Mouse (Mus musculus): ENCODE data around the gene Slc34a1.

Slc34a1 gene

DNA sequence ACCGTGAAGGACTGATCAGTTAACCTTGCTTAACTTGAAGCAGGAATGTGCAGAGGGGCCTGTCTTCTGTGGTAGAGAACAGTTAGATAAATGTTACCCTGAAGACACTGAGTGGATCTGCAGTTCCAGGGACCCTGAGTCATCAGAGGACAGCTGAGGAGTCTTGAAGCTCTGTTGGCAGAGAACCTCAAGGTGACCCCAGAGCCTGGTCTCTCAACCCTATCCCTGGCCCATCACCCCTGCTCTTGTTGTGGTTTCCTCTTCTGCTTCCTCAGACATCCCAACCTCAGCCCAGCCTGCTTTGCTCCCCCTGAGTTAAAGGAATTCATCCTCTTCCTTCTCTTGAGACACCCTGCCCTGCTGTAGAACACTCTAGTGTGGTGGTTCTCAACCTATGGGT is at the start of gene Slc34a1:
Gene Slc34a1, plus strand, starts transcription at position 100 of the 400 bp plus-strand sequence.
- DNase-seq (ENCODE audit: low read depth in 2 of 2, low spot score in 2 of 2) = no peak

DNA sequence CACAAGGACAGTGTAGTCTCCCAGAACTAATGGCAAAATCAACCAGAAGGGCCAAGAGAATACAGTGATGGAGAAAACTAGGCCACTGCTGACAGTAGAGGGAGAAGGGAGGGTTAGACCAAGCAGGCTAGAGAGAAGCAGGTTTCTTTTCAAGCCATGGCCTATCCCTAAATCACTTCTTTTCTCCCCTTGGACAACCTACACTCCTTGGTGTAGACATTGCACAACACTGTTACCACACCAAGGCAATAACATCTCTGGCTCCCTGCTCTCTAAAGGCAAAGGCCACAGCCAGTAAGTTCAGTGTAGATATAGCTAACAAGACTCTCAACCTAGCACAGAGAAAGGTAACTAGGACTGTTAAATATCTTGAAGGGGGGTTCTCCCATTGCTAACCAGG is 36.8 kb upstream of the Slc34a1 start:
- DNase-seq (ENCODE audit: low read depth in 2 of 2, low spot score in 2 of 2) = no peak

DNA sequence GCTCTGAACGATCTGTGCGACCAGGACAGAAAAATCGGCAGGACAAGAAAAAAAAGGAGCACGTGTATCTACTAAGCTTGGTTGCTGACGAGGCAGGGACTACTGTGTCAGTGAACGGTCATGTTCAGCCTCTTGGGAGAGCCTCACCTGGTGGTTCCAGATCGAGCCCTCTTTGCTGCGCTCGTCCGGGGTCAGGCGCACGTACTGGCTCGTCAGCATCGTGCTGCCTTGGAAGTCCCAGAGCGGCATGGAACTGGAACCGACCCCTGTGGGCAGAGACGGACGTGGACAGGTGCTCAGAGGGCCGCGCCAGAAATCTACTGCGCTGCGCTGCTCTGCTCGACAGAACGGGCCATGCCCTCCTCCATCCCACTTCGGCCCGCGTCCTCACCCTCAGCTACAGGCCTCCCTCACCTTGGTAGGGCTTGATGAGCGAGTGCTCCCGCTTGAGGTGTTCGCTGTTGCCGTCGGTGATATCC is 36.0 kb upstream of the Slc34a1 start:
- peak in 1 of 2 experiments; percentile 25 for DNase-seq (ENCODE audit: low read depth in 2 of 2, low spot score in 2 of 2)

DNA sequence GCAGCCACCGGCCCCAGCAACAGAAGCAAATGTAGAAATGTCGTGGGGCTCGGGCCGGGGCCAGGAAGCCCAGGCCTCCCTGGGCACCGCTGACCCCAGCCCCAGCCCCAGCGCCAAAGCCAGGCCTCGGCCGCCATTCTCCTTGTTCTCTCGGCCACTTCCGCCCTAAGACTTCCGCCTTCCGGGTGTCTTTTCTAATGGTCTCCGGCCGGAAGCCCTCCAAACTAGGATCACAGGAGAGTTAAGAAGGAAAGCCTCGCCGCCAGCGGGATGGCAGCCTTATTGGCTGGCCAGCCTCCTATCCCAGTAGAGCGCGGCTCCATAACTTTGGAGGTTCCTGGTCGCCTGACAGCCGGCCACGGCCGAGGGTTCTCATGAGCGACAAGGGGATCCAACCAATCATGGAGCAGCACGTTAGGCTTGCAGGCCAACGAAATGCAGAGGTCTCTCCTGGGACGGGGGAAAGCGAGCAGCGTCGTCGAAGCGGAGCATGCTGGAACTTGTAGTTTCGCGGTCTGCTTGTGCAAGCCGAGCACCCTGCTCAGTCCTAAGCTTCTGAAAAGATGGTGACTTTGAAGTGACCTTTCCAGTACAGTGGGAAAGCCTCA is 35.4 kb upstream of the Slc34a1 start, which contains the start of gene Lman2:
Gene Lman2, minus strand, starts transcription at position 331 of the 608 bp plus-strand sequence.
- DNase-seq (ENCODE audit: low read depth in 2 of 2, low spot score in 2 of 2) = peak; percentile 88 to 90

DNA sequence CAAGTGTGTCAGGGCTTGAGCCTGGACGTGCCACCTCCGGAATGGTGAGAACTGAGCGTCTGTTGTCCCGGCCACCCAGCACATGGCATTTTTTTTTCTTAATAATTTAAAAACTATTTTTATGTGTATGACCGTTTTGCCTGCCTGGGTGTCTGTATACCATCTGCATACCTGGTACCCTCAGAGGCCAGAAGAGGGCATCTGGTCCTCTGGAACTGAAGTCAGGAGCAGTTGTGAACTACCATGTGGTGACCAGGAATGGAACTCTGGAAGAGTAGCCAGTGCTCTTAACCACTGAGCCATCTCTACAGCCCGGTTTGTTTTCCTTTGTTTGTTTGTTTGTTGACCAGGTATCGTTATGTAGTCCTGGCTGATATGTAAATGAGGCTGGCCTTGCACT is 29.6 kb upstream of the Slc34a1 start:
- no peak for DNase-seq (ENCODE audit: low read depth in 2 of 2, low spot score in 2 of 2)

DNA sequence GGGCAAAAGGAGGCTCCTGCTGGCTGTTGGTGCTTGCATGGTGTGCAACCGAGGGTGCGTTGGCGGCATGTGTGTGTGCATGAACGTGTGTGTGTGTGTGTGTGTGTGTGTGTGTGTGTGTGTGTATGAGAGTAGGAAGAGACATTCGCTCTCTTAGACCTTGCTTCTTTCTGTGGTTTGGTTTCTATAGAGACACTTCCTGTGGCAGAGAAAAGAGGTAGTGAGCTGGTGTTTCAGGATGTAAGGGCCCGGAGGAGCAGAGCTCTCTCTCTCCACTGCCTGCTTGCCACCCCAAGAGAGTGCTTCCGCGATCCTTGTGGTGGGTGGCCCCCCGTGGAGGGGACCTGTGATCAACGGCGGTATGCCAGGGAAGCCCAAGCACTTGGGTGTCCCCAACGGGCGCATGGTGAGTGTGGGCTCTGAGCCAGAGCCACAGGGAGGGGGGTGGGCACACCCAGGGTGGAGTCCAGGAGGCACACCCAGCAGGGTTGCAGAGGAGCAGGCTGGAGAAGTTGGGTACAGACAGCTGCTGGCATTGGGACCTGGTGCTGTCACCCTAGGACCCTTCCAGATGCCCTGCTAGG is 28.4 kb upstream of the Slc34a1 start, which contains the start of gene Rgs14:
Gene Rgs14, plus strand, starts transcription at position 202 of the 584 bp plus-strand sequence.
- DNase-seq (ENCODE audit: low read depth in 2 of 2, low spot score in 2 of 2) = peak; percentile 66 to 72

DNA sequence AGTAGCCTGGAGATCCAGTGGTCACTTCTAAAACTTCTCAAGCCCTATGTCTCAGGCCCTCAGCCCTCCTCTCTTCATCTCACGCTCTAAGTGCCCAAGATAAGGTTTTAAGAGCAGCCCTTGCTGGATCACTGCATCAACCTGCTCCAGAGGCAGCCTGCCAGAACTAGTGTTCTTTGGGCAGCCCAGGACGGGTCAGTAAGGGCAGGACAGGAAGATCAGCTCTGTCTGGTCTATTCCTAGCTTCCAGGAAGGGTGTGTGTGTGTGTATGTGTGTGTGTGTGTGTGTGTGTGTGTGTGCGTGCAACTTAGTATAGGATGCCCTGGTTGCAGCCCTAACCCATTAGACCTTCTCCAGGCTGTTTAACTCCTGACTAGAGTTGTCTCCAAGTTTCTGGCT is 27.8 kb upstream of the Slc34a1 start:
- DNase-seq (ENCODE audit: low read depth in 2 of 2, low spot score in 2 of 2) = no peak

DNA sequence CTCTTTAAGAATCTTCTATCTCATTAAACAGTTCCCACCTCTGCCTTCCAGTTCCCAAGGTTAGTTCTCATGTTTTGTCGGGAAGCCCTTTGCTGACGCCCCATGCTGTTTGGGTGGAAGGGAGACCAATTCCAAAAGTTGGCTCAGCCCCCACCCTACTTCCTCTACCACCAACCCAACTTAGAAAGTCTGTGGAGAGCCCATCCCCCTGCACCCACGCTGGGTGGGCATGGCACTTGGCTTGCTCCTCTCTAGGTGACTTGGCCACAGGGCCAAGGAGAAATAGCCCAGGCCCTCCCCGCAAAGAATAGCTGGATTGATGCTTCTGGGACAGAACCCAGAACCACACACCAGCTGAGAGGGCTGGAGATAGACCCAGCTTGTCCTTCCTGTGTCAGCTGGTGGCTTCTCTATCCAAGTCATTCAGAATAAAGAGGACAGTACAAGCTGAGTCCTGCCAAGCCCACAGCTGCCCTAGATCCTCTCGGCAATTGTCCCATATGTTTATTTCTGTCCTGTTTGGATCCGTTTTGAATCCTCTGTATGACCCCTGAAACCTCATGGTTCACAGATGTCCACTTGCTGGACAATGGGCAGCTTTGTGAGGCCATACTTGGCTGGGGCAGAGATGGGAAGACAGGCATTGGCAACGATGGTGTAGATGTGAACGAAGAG is 26.8 kb upstream of the Slc34a1 start:
- no peak for DNase-seq (ENCODE audit: low read depth in 2 of 2, low spot score in 2 of 2)

DNA sequence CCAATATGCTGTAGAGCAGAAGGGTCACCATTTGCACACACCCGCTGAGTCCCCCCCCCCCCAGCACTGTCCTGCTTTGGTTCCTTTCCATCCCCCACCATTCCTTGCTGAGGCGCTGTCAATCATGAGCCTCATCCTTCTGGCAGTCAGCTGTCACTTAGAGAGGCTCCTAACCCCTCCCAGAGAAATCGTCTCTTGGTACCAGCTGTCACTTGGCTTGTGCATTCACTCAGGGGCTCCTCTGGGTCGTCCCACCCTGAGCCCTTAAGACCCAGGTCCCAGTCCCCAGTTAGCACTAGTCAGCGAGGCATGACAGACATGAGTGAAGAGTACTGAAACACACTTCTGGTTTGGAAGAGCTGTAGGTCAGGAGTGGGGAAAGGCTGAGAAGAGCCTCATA is 26.2 kb upstream of the Slc34a1 start:
- DNase-seq (ENCODE audit: low read depth in 2 of 2, low spot score in 2 of 2) = no peak

DNA sequence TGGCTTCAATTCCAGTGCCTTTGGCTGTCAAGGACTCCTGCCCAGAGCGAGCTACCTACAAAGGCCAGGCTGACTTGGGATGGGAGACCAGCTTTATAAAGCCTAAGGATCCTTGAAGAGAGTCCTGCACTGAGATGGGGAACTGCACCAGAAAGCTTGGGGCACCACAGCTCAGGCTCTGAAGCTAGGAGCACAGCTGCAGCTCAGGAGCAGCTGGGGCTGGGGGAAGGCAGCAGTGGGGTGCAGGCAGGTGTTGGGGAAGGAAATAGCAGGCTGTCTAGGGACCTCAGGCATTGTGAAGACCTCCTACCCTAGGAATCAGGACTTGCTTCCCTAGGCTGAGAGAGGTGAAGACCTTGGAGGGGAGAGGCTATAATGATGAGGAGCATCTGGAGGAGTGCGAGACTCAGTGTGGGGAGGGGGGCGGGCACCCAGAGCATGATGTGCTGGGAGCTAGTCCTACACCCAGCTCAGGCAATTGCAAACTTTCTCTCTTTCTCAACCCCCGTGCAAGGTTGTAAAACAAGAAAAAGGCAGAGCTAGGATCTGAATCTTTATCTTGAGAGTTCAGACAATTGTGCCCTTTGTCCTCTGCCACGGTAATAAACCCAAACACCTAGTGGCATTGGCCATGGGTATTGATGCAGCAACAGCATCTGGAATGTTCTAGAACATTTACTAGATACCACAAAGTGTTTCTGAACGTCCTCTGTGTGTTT is 23.6 kb upstream of the Slc34a1 start:
- DNase-seq (ENCODE audit: low read depth in 2 of 2, low spot score in 2 of 2) = no peak

DNA sequence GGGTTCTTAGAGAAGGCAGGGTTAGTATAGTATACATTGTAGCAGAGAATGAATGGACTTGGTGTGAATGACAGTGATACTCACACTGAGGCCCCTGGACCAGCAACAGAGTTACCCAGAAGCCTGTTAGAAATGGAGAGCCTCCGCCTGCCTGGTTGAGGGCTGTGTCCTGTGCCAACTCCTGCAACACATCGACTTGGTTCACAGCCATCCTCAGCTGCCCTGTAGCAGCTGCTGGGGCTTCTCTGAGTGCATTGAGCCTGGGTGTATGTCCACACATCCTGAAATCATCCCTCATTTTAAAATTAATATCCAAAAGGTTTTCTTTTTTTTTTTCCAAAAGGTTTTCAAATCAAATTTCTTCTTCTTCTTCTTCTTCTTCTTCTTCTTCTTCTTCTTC is 22.1 kb upstream of the Slc34a1 start:
- no peak for DNase-seq (ENCODE audit: low read depth in 2 of 2, low spot score in 2 of 2)

DNA sequence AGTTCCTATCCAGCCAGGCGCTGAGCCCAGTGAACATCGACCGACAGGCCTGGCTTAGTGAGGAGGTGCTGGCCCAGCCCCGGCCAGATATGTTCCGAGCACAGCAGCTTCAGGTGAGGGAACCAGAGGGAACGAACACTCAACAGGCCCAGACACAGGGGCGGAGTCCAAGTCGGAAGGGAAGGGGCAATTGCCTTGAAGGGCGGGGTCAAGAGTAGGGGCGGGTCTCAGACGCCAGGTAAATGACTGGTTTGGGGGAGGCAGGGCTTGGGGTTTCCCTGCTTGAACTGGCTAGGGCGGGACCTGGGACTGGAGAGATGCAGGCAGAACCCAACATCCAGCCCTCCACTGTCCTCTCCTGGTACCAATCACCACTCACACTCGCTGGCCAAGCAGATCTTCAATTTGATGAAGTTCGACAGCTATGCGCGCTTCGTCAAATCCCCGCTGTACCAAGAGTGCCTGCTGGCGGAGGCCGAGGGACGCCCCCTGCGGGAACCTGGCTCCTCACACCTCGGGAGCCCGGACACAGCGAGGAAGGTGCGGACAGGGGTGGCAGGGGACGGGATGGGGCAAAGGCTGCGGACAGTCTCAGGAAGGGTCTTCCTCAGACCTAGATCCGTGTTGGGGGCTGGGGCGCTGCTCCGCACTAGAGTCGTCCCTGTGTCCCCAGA is 18.9 kb upstream of the Slc34a1 start:
- no peak for DNase-seq (ENCODE audit: low read depth in 2 of 2, low spot score in 2 of 2)

DNA sequence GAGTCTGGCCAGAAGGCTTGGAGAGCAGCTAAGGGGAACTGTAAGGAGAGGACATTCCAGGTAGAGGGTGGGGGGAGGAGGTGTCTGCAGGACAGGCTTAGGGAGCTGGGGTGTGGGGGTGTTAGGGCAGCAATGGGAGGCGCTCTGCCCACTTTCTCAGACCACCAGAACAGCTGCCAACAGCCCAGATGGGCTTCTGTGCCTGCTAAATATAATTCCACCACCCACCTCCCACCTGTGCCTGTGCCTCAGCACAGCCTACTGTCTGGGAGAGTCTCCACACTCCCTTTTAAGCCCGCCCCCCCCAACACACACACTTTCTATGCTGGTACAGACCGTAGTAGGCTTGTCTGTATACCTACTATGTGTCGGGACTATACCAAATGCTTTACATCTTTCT is 16.2 kb upstream of the Slc34a1 start:
- no peak for DNase-seq (ENCODE audit: low read depth in 2 of 2, low spot score in 2 of 2)

DNA sequence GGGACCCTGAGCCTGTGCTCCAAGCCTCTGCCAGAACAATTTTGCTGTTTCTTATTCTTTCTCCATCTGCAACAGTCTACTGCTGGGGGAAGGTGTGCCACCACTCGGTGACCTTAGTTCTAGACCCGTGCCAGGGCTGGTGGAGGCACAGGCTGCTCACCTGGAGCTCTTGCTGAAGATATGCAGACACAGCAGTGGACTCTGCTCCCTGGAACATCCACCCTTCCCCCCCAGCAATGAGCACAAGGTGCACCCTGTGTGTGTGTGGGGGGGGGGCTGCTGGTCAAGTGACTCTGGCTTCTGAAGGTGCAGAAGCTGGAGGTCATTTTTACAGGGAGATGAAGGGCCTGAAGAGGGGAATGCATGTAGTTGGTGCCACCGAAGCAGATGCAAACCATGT is 7.3 kb upstream of the Slc34a1 start:
- no peak for DNase-seq (ENCODE audit: low read depth in 2 of 2, low spot score in 2 of 2)

DNA sequence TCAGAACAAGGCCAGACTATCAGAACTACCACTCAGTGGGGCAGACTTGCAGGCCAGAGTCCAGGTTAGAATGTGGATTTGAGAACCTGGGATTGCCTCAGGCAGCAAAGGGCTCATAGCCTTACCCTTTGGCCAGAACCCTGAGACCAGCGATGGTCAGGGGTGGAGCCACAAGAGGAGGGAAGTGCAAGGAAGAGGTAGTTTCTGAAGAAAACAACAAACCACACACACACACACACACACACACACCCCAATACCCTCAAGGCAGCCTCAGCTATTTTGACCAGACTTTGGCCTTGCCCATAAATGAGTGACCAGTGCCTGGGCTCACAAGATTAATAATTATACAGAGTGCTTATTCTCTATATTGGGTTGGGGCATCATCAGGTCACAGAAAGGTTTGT is 6.4 kb upstream of the Slc34a1 start:
- DNase-seq (ENCODE audit: low read depth in 2 of 2, low spot score in 2 of 2) = no peak

DNA sequence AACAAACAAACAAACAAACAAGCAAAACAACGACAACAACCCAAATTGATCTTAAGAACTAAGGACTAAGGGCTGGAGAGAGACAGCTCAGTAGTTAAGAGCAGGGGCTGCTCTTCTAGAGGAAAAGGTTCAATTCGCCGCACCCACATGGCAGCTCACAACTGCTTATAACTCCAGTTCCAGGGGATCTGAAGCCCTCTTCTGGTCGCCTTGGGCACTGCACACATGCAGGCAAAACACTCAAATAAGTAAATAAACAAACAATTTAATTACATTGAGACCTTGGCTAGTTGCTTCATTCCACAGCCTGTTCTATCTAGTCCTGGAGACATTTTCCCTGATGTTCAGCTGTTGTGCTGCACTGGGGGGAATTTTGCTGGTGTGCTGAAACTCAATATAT is 5.1 kb upstream of the Slc34a1 start:
- peak in 1 of 2 experiments; percentile 44 for DNase-seq (ENCODE audit: low read depth in 2 of 2, low spot score in 2 of 2)

DNA sequence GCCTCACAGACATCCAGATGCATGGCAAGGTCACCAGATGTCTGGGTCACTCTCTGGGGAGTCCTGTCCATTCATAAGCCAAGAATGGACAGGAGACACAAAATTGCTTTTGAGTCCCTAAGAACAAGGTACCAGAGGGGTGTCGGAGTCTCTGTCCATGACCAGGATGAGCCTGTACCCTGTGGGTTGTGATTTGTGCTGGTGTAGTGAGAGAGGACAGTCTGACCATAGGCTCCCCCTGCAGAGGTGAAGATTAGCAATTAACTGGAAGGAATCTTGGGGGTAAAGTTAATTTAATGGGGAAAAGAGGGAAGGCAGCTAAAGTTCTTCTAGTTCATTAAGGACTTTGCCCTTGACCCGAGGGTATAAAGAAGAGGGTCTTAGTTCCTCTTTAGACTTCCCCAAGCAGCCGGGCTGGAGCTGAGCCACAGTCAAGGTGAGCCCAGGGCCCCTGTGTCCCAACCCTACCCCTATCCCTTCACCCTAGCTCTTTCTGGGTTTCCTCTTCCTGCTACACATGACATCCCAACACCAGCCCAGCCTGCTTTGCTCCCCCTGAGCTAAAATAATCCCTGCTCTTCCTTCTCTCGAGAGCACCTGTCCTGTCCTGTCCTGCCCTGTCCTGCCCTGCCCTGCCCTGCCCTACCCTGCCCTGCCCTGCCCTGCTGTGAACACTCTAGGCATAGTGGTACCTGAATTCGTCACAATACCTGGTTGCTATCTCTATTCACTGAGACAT is 1.5 kb downstream of the Slc34a1 start:
- DNase-seq (ENCODE audit: low read depth in 2 of 2, low spot score in 2 of 2) = no peak

DNA sequence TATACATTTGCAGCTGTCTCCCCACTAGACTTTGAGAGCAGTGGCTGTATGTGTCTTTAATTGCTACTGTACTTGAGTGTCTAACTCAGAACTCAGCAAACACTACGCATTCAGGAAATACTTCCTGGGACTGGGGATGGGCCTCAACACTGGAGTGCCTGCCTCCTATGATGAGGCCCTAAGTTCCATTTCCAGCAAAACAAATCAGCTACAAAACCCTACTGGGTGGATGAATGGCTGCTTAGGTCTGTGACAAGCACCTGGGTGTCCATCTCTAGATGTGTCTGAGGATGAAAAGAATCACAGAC is 2.0 kb downstream of the Slc34a1 start:
- DNase-seq (ENCODE audit: low read depth in 2 of 2, low spot score in 2 of 2) = no peak

DNA sequence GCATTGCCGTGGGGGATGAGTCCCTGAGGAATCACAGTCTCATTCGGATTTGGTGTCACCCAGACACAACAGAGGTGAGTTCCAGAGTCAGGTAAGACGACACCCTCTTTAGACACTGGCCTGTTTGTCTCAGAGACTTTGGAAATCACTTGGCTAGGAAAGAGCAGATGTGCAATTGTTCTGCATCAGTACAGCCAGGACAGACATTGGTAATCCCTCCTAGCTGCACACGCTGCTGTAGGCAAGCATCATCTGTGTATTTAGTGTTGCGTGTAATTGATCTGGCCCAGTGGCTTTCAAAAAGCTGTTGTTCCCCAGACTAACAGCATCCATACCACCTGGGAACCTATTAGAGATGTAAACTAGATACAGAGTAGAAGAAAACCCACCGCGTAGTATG is 5.3 kb downstream of the Slc34a1 start:
- DNase-seq (ENCODE audit: low read depth in 2 of 2, low spot score in 2 of 2) = no peak

DNA sequence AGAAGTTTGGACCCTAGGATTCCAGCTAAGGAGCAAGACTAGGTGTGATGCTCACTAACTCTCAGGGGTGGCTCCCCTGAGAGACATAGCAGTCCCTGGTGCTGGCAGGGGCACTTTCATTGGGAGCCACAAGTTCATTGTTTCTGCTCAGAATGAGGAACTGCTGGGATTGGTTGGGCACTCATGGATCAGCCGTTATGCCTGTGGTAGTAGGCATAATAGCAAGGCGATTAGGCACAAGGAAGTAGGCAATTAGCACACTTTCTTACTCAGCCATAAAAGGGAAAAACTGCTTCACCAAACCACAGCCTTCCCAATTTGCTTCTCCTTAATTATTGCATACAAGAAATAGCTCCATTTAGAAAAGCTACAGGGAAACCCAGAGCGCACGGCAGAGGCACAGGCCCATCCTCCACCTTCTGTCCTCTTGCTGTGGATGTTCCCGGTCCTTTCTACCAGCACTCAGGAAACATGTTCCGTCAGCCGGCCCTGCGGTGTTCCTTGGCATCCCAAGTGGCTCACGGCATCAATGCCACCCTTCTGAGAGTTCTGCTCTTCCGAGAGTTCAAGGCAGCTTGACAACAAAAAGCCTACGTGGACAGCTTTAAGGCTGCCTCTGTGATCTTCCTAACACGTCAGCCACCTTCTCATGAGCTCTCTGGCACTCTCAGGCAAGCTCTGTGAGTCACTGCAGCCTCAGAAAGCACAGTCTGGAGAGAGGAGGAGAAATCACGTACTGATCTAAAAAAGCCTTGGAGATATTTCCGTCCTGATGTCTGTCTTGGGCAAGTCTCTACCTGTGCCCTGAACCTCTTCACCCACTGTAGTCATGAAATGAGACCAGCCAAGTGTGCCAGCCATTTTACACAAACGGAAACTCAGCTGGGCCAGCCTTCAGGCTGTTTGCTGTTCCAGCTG is 6.2 kb downstream of the Slc34a1 start:
- DNase-seq (ENCODE audit: low read depth in 2 of 2, low spot score in 2 of 2) = no peak

Measured in CD8-positive naive resting alpha-beta T cell, adult 2 months (primary cell).